ENCODE assay signal across 27 mouse cellular contexts in the genomic region with DNA sequence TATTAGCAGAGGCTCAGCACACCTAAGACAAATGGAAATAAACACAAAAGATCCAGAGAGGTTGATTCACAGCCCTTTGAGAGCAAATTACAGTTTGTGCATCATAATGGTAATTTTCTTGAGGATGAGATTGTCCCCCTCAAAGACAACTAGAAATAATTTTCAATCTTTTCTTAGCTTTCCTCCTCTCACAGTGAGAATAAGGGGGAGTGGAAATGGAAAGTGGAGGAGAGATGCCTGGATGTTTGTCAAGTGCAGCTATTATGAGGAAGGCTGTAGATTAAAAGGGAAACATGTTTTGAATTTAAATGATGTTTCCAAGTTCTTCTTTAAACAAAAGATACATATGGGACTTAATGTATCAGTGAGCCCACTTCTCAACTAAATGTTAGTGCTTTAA.
DNase-seq lines count a peak whose midpoint lies in the region; ATAC-seq lines count a peak whose summit lies in the region.
"Had no signal": no experiment of that assay in that cellular context is flagged by ENCODE, and none has a peak within 500 bp of the region (broad histone marks: within the 10 kb centered on the region; RNA-seq: fewer than 3 reads in every experiment).

No protein-coding gene starts in this region.

- no peaks in the 10 kb centered on the region for H3K36me3 ChIP-seq in forebrain, embryonic 14.5 days (ENCODE audit: control insufficient read depth, insufficient read depth, low read length)
- no peaks in the 10 kb centered on the region for H3K36me3 ChIP-seq in forebrain, embryonic 10.5 days (replicated peaks)
- H3K36me3 ChIP-seq in kidney, embryonic 15.5 days: no peaks in the 10 kb centered on the region
- H3K36me3 ChIP-seq: forebrain, embryonic 15.5 days; G1E; heart, embryonic 12.5 days; heart, embryonic 15.5 days; hindbrain, embryonic 10.5 days; hindbrain, embryonic 13.5 days; intestine, embryonic 15.5 days had no signal

- no peak for ATAC-seq in forebrain, embryonic 14.5 days
- ATAC-seq in kidney, embryonic 15.5 days (replicated peaks; ENCODE audit: low FRiP score): no peak
- ATAC-seq: forebrain, embryonic 15.5 days; hindbrain, embryonic 16.5 days; intestine, embryonic 15.5 days; Patski had no signal

- H3K9ac ChIP-seq in forebrain, embryonic 14.5 days (ENCODE audit: low read length): no peak overlapping the region
- H3K9ac ChIP-seq in kidney, embryonic 15.5 days: no peak overlapping the region
- H3K9ac ChIP-seq: forebrain, embryonic 15.5 days; heart, embryonic 12.5 days; heart, embryonic 15.5 days; hindbrain, embryonic 13.5 days; intestine, embryonic 15.5 days had no signal

- no peaks in the 10 kb centered on the region for H3K9me3 ChIP-seq in forebrain, embryonic 14.5 days (replicated peaks; ENCODE audit: control insufficient read depth, low read length)
- H3K9me3 ChIP-seq in forebrain, embryonic 10.5 days: no peaks in the 10 kb centered on the region
- H3K9me3 ChIP-seq in kidney, embryonic 15.5 days (replicated peaks): no peaks in the 10 kb centered on the region
- H3K9me3 ChIP-seq: forebrain, embryonic 15.5 days; G1E; heart, embryonic 12.5 days; heart, embryonic 15.5 days; hindbrain, embryonic 10.5 days; hindbrain, embryonic 13.5 days; intestine, embryonic 15.5 days had no signal

- H3K4me1 ChIP-seq in forebrain, embryonic 14.5 days (ENCODE audit: control insufficient read depth, insufficient read depth, low read length): no peaks in the 10 kb centered on the region
- no peaks in the 10 kb centered on the region for H3K4me1 ChIP-seq in forebrain, embryonic 10.5 days
- no peaks in the 10 kb centered on the region for H3K4me1 ChIP-seq in kidney, embryonic 15.5 days
- H3K4me1 ChIP-seq: heart, embryonic 12.5 days; heart, embryonic 15.5 days; hindbrain, embryonic 10.5 days; hindbrain, embryonic 13.5 days; intestine, embryonic 15.5 days had no signal

- H3K27me3 ChIP-seq in forebrain, embryonic 14.5 days (replicated peaks; ENCODE audit: control insufficient read depth, insufficient read depth, low read length): no peaks in the 10 kb centered on the region
- H3K27me3 ChIP-seq in forebrain, embryonic 10.5 days (ENCODE audit: poor library complexity, severe bottlenecking): no peaks in the 10 kb centered on the region
- H3K27me3 ChIP-seq in kidney, embryonic 15.5 days: no peaks in the 10 kb centered on the region
- H3K27me3 ChIP-seq: CH12.LX; forebrain, embryonic 15.5 days; heart, embryonic 12.5 days; heart, embryonic 15.5 days; hindbrain, embryonic 13.5 days; intestine, embryonic 15.5 days; Patski had no signal

- DNase-seq in forebrain, embryonic 14.5 days (ENCODE audit: low spot score): peak; percentile 23
- DNase-seq in forebrain, embryonic 10.5 days (ENCODE audit: extremely low spot score, low spot score): no peak
- DNase-seq in left cerebral cortex, adult 11 months (ENCODE audit: low spot score): peak; percentile 0
- no peak for DNase-seq in left cerebral cortex, adult 18-20 months (ENCODE audit: low spot score in 2 of 2)
- peak; percentile 1 for DNase-seq in right cerebral cortex, adult 18-20 months
- DNase-seq in right cerebral cortex, postnatal 14 days: no peak
- DNase-seq: adrenal gland, postnatal 10 days; adrenal gland, postnatal 36 days; B cell, adult 2 months; cerebellum, adult 18-20 months; cerebellum, adult 9-10 months; cerebellum, postnatal 14 days; gastrocnemius, postnatal 25 days; heart, adult 18-20 months; heart, postnatal 10 days; heart, postnatal 36 days had no signal

- H3K4me2 ChIP-seq in forebrain, embryonic 14.5 days (ENCODE audit: low read length): no peak overlapping the region
- H3K4me2 ChIP-seq in kidney, embryonic 15.5 days: no peak overlapping the region
- H3K4me2 ChIP-seq: forebrain, embryonic 15.5 days; heart, embryonic 12.5 days; heart, embryonic 15.5 days; hindbrain, embryonic 13.5 days; intestine, embryonic 15.5 days had no signal

- H3K27ac ChIP-seq in forebrain, embryonic 14.5 days (ENCODE audit: low read depth, low read length): no peak overlapping the region
- H3K27ac ChIP-seq in forebrain, embryonic 10.5 days: no peak overlapping the region
- no peak overlapping the region for H3K27ac ChIP-seq in kidney, embryonic 15.5 days
- H3K27ac ChIP-seq: forebrain, embryonic 15.5 days; heart, embryonic 15.5 days; hindbrain, embryonic 10.5 days; hindbrain, embryonic 13.5 days; intestine, embryonic 15.5 days had no signal

- no peak overlapping the region for H3K4me3 ChIP-seq in forebrain, embryonic 14.5 days (ENCODE audit: low read depth, low read length)
- no peak overlapping the region for H3K4me3 ChIP-seq in forebrain, embryonic 10.5 days
- no peak overlapping the region for H3K4me3 ChIP-seq in kidney, embryonic 15.5 days (replicated peaks)
- H3K4me3 ChIP-seq: forebrain, embryonic 15.5 days; heart, embryonic 12.5 days; heart, embryonic 15.5 days; hindbrain, embryonic 10.5 days; hindbrain, embryonic 13.5 days; intestine, embryonic 15.5 days had no signal

Comparison
In these comparisons a context has a peak if more than half of its experiments do, and no peak if none do; other contexts are left out.
1. DNase-seq: peak in forebrain, embryonic 14.5 days (single experiment), left cerebral cortex, adult 11 months (single experiment) and right cerebral cortex, adult 18-20 months (single experiment); none in forebrain, embryonic 10.5 days (single experiment), left cerebral cortex, adult 18-20 months (0 of 2) and right cerebral cortex, postnatal 14 days (single experiment).